Mouse (Mus musculus): ENCODE results near the gene Kcnb1.
"Not testable (repeated sequence)": the region's sequence is repeated elsewhere in the genome, so short reads cannot be mapped to it uniquely, and the experiment has no call there.

The Kcnb1 gene

GRCm38 (mm10) chr2:167219154-167219775 lies 29.3 kb upstream of the Kcnb1 start:
- DNase-seq (ENCODE audit: low read depth, low spot score): peak; percentile 89
- no peaks in the 10 kb centered on the region for H3K36me3 ChIP-seq (ENCODE audit: control insufficient read depth, insufficient read depth, low read length, poor library complexity, severe bottlenecking)
- no peaks in the 10 kb centered on the region for H3K27me3 ChIP-seq (ENCODE audit: control insufficient read depth, insufficient read depth, low read length, poor library complexity, severe bottlenecking)

DNA sequence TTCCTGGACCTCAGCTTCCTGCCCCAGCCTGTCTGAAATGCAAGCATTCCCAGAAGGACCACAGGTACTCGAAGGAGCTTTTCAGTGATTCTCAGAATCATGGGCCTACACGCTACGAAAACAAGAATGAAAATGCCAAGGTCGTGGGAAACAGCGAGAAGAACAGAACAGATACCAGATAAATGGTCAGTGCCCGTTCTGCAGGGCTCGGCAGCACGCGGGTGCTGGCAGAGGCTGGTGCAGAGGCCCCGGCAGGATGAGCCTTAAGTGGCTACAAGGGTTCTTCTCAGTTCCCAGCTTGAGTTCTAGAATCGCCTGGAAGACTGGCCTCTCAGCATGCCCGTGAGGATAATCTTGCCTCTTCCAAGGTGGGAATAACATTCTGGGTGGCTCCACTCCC lies 23.7 kb upstream of the Kcnb1 start:
- DNase-seq (ENCODE audit: low read depth, low spot score): no peak
- Histone ChIP-seq H3K27me3 (ENCODE audit: control insufficient read depth, insufficient read depth, low read length, poor library complexity, severe bottlenecking) (no peaks in the 10 kb centered on the region), H3K36me3 (ENCODE audit: control insufficient read depth, insufficient read depth, low read length, poor library complexity, severe bottlenecking) (no peaks in the 10 kb centered on the region)

- peak; percentile 48 for DNase-seq (ENCODE audit: low read depth, low spot score)
- no peaks in the 10 kb centered on the region for H3K27me3 ChIP-seq (ENCODE audit: control insufficient read depth, insufficient read depth, low read length, poor library complexity, severe bottlenecking)
- no peaks in the 10 kb centered on the region for H3K36me3 ChIP-seq (ENCODE audit: control insufficient read depth, insufficient read depth, low read length, poor library complexity, severe bottlenecking)
Observed at GRCm38 (mm10) chr2:167213076-167213475, 23.1 kb upstream of the Kcnb1 start.

DNA sequence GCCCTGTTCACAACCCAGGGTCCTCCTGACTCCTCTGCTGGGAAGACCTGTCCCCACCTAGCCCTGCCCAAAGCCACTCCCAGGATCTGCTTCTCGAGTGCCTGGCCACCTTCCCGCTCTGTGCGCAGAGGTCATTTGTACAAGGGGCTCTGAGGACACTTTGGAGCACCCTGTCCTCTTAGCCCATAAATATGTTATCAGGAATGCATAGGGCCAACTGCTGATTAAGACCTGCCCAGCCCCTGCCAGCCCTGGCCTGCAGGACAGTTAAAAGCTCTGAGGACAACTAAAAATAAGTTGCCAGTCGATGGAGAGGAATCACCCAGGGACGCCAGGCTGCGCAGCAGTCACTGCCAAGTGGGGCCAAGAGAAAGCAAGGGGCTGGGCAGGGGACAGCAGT lies 22.6 kb upstream of the Kcnb1 start:
- Histone ChIP-seq H3K27me3 (ENCODE audit: control insufficient read depth, insufficient read depth, low read length, poor library complexity, severe bottlenecking) (no peaks in the 10 kb centered on the region), H3K36me3 (ENCODE audit: control insufficient read depth, insufficient read depth, low read length, poor library complexity, severe bottlenecking) (no peaks in the 10 kb centered on the region)
- DNase-seq (ENCODE audit: low read depth, low spot score): no peak

- Histone ChIP-seq H3K27me3 (ENCODE audit: control insufficient read depth, insufficient read depth, low read length, poor library complexity, severe bottlenecking) (no peaks in the 10 kb centered on the region), H3K36me3 (ENCODE audit: control insufficient read depth, insufficient read depth, low read length, poor library complexity, severe bottlenecking) (no peaks in the 10 kb centered on the region)
- no peak for DNase-seq (ENCODE audit: low read depth, low spot score)
Observed at GRCm38 (mm10) chr2:167212089-167212488, 22.1 kb upstream of the Kcnb1 start.

GRCm38 (mm10) chr2:167209900-167210299 lies 19.9 kb upstream of the Kcnb1 start:
- H3K36me3 ChIP-seq (ENCODE audit: control insufficient read depth, insufficient read depth, low read length, poor library complexity, severe bottlenecking): no peaks in the 10 kb centered on the region
- DNase-seq (ENCODE audit: low read depth, low spot score): no peak
- H3K27me3 ChIP-seq (ENCODE audit: control insufficient read depth, insufficient read depth, low read length, poor library complexity, severe bottlenecking): no peaks in the 10 kb centered on the region

GRCm38 (mm10) chr2:167208984-167209383 lies 19.0 kb upstream of the Kcnb1 start:
- DNase-seq (ENCODE audit: low read depth, low spot score): no peak
- H3K36me3 ChIP-seq (ENCODE audit: control insufficient read depth, insufficient read depth, low read length, poor library complexity, severe bottlenecking): no peaks in the 10 kb centered on the region
- no peaks in the 10 kb centered on the region for H3K27me3 ChIP-seq (ENCODE audit: control insufficient read depth, insufficient read depth, low read length, poor library complexity, severe bottlenecking)

- H3K36me3 ChIP-seq (ENCODE audit: control insufficient read depth, insufficient read depth, low read length, poor library complexity, severe bottlenecking): no peaks in the 10 kb centered on the region
- no peak for DNase-seq (ENCODE audit: low read depth, low spot score)
- no peaks in the 10 kb centered on the region for H3K27me3 ChIP-seq (ENCODE audit: control insufficient read depth, insufficient read depth, low read length, poor library complexity, severe bottlenecking)
Observed at GRCm38 (mm10) chr2:167205918-167206629, 16.1 kb upstream of the Kcnb1 start.

DNA sequence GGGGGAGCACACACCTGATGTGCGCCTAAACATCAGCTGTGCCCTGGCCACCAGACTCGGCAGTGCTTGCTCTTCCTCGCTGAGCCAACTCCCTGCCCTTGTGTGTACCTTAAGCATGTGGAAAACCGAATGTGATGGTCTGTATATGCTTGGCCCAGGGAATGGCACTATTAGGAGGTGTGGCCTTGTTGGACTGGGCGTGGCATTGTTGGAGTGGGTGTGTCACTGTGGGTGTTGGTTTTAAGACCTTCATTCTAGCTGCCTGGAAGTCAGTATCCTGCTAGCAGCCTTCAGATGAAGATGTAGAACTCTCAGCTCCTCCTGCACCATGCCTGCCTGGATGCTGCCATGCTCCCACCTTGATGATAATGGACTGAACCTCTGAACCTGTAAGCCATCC lies 14.7 kb upstream of the Kcnb1 start:
- not testable (repeated sequence) for DNase-seq (ENCODE audit: low read depth, low spot score); H3K36me3 ChIP-seq (ENCODE audit: control insufficient read depth, insufficient read depth, low read length, poor library complexity, severe bottlenecking); H3K27me3 ChIP-seq (ENCODE audit: control insufficient read depth, insufficient read depth, low read length, poor library complexity, severe bottlenecking)

- Histone ChIP-seq H3K27me3 (ENCODE audit: control insufficient read depth, insufficient read depth, low read length, poor library complexity, severe bottlenecking) (no peaks in the 10 kb centered on the region), H3K36me3 (ENCODE audit: control insufficient read depth, insufficient read depth, low read length, poor library complexity, severe bottlenecking) (no peaks in the 10 kb centered on the region)
- peak; percentile 72 for DNase-seq (ENCODE audit: low read depth, low spot score)
Observed at GRCm38 (mm10) chr2:167203505-167204166, 13.7 kb upstream of the Kcnb1 start.

- no peak for DNase-seq (ENCODE audit: low read depth, low spot score)
- Histone ChIP-seq H3K27me3 (ENCODE audit: control insufficient read depth, insufficient read depth, low read length, poor library complexity, severe bottlenecking) (no peaks in the 10 kb centered on the region), H3K36me3 (ENCODE audit: control insufficient read depth, insufficient read depth, low read length, poor library complexity, severe bottlenecking) (no peaks in the 10 kb centered on the region)
Observed at GRCm38 (mm10) chr2:167201463-167202291, 11.7 kb upstream of the Kcnb1 start.

DNA sequence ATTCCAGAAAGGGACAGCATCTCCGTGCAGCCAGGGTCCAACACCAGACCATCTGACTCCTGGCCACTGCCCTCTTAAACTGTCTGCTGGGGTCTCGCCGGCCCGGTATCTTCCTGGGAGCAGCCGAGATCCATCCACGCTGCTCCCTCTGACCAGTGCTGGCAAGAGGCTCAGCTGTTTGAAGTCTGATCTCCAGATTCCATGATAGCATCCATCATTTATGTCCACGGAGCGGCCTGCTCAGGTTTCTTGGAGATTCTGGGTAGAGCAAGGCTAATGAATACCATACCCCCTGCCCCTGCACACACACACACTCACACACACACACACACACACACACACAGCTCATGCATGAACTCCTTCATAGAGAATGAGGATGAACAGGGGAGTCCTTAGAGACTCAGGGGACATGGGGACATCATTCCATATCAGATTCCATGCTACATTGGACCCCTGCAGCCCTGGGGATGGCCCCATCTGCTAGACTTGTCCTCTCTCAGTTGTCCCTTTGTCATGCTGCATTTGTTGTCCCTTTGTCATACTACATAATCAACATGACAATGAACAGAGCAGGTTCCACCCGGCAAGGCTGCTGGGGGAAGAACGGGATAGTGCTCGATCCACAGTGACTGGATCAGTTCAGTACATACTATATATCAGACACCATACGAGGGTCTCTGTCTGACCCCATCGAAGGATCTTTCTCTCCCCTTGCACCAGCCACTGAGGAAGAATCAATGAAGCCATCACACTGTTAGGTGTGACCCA lies 8.9 kb upstream of the Kcnb1 start:
- H3K27me3 ChIP-seq (ENCODE audit: control insufficient read depth, insufficient read depth, low read length, poor library complexity, severe bottlenecking): no peaks in the 10 kb centered on the region
- DNase-seq (ENCODE audit: low read depth, low spot score): no peak
- H3K36me3 ChIP-seq (ENCODE audit: control insufficient read depth, insufficient read depth, low read length, poor library complexity, severe bottlenecking): no peaks in the 10 kb centered on the region

GRCm38 (mm10) chr2:167193361-167193760 lies 3.4 kb upstream of the Kcnb1 start:
- no peak for DNase-seq (ENCODE audit: low read depth, low spot score)
- Histone ChIP-seq H3K27me3 (ENCODE audit: control insufficient read depth, insufficient read depth, low read length, poor library complexity, severe bottlenecking) (no peaks in the 10 kb centered on the region), H3K36me3 (ENCODE audit: control insufficient read depth, insufficient read depth, low read length, poor library complexity, severe bottlenecking) (no peaks in the 10 kb centered on the region)
